9 mouse cellular contexts compared by ENCODE assay signal in genomic region chr9:37054703-37055102, GRCm38 (mm10).
DNase-seq lines count a peak whose midpoint lies in the region; ATAC-seq and TF ChIP-seq lines count a peak whose summit lies in the region.
"Had no signal": no experiment of that assay in that cellular context is flagged by ENCODE, and none has a peak within 500 bp of the region (broad histone marks: within the 10 kb centered on the region; RNA-seq: fewer than 3 reads in every experiment).

No protein-coding gene starts in this region.

- 27% methylated on average over 5 of the region's 5 CpGs for WGBS in limb, embryonic 13.5 days

- no peak overlapping the region for H3K9ac ChIP-seq in limb, embryonic 13.5 days

- H3K4me2 ChIP-seq in limb, embryonic 13.5 days (replicated peaks): peak overlapping the region; percentile 60

- intact Hi-C loops in heart, postnatal 10 days (cut with DNase I): loop anchor here (5.0 kb wide), 1 partner anchor 43 kb away; no protein-coding TSS in a partner anchor

- H3K4me1 ChIP-seq in embryonic fibroblast, embryonic 13.5 days (ENCODE audit: control insufficient read depth, insufficient read depth, low read length): peaks cover 20% of the 10 kb centered on the region
- peaks cover 47% of the 10 kb centered on the region for H3K4me1 ChIP-seq in limb, embryonic 13.5 days

- peaks cover 16% of the 10 kb centered on the region for H3K27me3 ChIP-seq in limb, embryonic 13.5 days

- no peaks in the 10 kb centered on the region for H3K36me3 ChIP-seq in limb, embryonic 13.5 days
- H3K36me3 ChIP-seq: G1E had no signal

- peak; percentile 5; the same call in 1 of the 2 replicates for ATAC-seq in limb, embryonic 13.5 days (ENCODE audit: low FRiP score, low read depth)
- ATAC-seq in CD4-positive, CD25-positive, alpha-beta regulatory T cell, adult 4 months: no peak

- H3K9me3 ChIP-seq in limb, embryonic 13.5 days: no peaks in the 10 kb centered on the region
- H3K9me3 ChIP-seq: G1E had no signal

- no peak overlapping the region for H3K4me3 ChIP-seq in embryonic fibroblast, embryonic 13.5 days (ENCODE audit: insufficient read depth, low read length)
- H3K4me3 ChIP-seq in limb, embryonic 13.5 days: no peak overlapping the region

- no peak for TF ChIP-seq CTCF in embryonic fibroblast, embryonic 13.5 days (IDR thresholded peaks at IDR 0.05; ENCODE audit: borderline replicate concordance, insufficient read depth, low read length)

- no peak for TF ChIP-seq POLR2A in embryonic fibroblast, embryonic 13.5 days (IDR thresholded peaks at IDR 0.05; ENCODE audit: low read depth, low read length)

- DNase-seq in layer of hippocampus, adult 11-12 months (ENCODE audit: low spot score): peak; percentile 25
- no peak for DNase-seq in layer of hippocampus, postnatal 14 days (ENCODE audit: low spot score in 2 of 2)
- peak; percentile 62 to 63 for DNase-seq in heart, postnatal 10 days
- DNase-seq in ovary, postnatal 36 days (ENCODE audit: low spot score): peak; percentile 15
- no peak for DNase-seq in cerebellum, adult 8-10 months

- H3K27ac ChIP-seq in embryonic fibroblast, embryonic 13.5 days (ENCODE audit: insufficient read depth, low read length): peak overlapping the region; percentile 80
- H3K27ac ChIP-seq in limb, embryonic 13.5 days: peak overlapping the region; percentile 58; the same call in 1 of the 2 replicates

Comparison
In these comparisons a context has a peak if more than half of its experiments do, and no peak if none do; other contexts are left out.
1. DNase-seq: peak in layer of hippocampus, adult 11-12 months (single experiment), heart, postnatal 10 days (2 of 2) and ovary, postnatal 36 days (single experiment); none in layer of hippocampus, postnatal 14 days (0 of 2) and cerebellum, adult 8-10 months (single experiment).